ENCODE assay signal across 26 mouse cellular contexts in genomic region chr11:23335160-23335559, GRCm38 (mm10).
"Had no signal": no experiment of that assay in that cellular context is flagged by ENCODE, and none has a peak within 500 bp of the region (broad histone marks: within the 10 kb centered on the region; RNA-seq: fewer than 3 reads in every experiment).

No protein-coding gene starts in this region.

- H3K4me3 ChIP-seq: gastrocnemius, adult 2 months; heart, adult 2 months; heart, embryonic 13.5 days; heart, embryonic 15.5 days; hindbrain, embryonic 13.5 days; hindbrain, embryonic 15.5 days; kidney, embryonic 15.5 days; limb, embryonic 13.5 days; limb, embryonic 15.5 days; liver, embryonic 12.5 days had no signal

- H3K27me3 ChIP-seq: heart, embryonic 13.5 days; heart, embryonic 15.5 days; hindbrain, embryonic 13.5 days; hindbrain, embryonic 15.5 days; kidney, embryonic 15.5 days; limb, embryonic 13.5 days; limb, embryonic 15.5 days; liver, embryonic 12.5 days had no signal

- H3K27ac ChIP-seq: gastrocnemius, adult 2 months; heart, adult 2 months; heart, embryonic 13.5 days; heart, embryonic 15.5 days; hindbrain, embryonic 13.5 days; hindbrain, embryonic 15.5 days; hindbrain, postnatal 0 days; kidney, embryonic 15.5 days; kidney, postnatal 0 days; limb, embryonic 13.5 days; limb, embryonic 15.5 days; liver, embryonic 12.5 days had no signal

- H3K4me2 ChIP-seq: heart, embryonic 11.5 days; heart, embryonic 13.5 days; heart, embryonic 15.5 days; hindbrain, embryonic 13.5 days; hindbrain, embryonic 15.5 days; kidney, embryonic 15.5 days; limb, embryonic 13.5 days; limb, embryonic 15.5 days; liver, embryonic 12.5 days had no signal

- H3K9me3 ChIP-seq: heart, embryonic 13.5 days; heart, embryonic 15.5 days; hindbrain, embryonic 13.5 days; hindbrain, embryonic 15.5 days; kidney, embryonic 15.5 days; limb, embryonic 13.5 days; limb, embryonic 15.5 days; liver, embryonic 12.5 days had no signal

- H3K4me1 ChIP-seq: heart, embryonic 15.5 days; hindbrain, embryonic 13.5 days; hindbrain, embryonic 15.5 days; kidney, embryonic 15.5 days; limb, embryonic 13.5 days; limb, embryonic 15.5 days had no signal

- ATAC-seq: hindbrain, postnatal 0 days; intestine, embryonic 16.5 days; liver, embryonic 12.5 days had no signal

- H3K9ac ChIP-seq: heart, embryonic 13.5 days; heart, embryonic 15.5 days; hindbrain, embryonic 13.5 days; hindbrain, embryonic 15.5 days; kidney, embryonic 15.5 days; limb, embryonic 13.5 days; limb, embryonic 15.5 days; liver, embryonic 12.5 days had no signal

- DNase-seq: gastrocnemius, adult 2 months; gastrocnemius, postnatal 10 days; gastrocnemius, postnatal 25 days; heart, adult 11 months; heart, adult 2 months; heart, postnatal 4 days; kidney, adult 11 months; kidney, adult 2 months; kidney, adult 9 months; kidney, postnatal 14 days; kidney, postnatal 36 days; layer of hippocampus, adult 9-11 months; layer of hippocampus, postnatal 36 days; left cerebral cortex, postnatal 4 days had no signal
